Mouse (Mus musculus): ENCODE results near the gene Dusp1.

DNA sequence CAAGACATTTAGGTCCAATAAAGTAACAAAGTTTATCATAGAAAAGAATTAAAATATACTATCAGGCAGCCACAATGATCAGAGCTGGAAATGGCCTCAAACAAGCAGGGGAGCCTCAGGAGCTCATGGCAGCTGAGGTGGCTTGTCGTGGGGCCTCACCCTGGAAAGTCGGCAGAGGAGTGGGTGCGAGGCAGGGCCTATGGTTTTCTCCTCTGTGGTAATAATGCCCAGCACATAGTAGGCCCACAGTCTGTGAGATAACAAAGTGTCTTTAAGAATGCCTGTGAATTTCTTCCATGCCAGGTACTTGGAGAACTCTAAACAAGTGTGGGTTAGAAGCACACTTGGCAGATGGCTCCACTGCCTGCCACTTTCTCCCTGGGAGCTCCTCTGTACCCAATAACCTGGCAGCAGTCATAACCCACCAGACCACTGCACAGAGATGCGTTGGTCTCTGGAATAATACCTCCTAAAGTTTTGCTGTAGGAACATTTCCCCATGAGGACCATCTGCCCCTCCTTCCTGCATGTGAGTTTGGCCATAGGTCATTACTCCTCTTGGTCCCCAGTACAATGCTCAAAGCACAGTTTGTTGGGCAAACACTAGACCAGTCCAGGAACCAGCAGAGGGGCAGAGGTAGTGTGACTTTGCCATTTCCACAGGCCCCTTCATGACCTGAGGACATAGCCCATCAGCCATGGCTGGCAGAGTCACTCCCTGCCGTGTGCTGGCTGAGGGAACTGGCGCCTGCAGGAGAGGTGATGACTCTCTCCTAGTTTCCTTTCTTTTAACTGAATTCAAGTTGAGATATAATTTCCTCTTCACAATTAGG lies 48.3 kb downstream of the Dusp1 start:
- TF ChIP-seq POLR2A (IDR thresholded peaks at IDR 0.05; ENCODE audit: insufficient read depth, low read depth, low read length): no peak
- no peak for TF ChIP-seq CTCF (IDR thresholded peaks at IDR 0.05)
- TF ChIP-seq EP300 (IDR thresholded peaks at IDR 0.05; ENCODE audit: insufficient read depth, low read depth, low read length): no peak

Data from heart, adult 2 months (tissue).